Mouse (Mus musculus) right cerebral cortex, postnatal 4 days (tissue): ENCODE data around the gene Odf2.

Experiments used
- DNase-seq: peaks from one replicate; pipeline ENCODE4 v3.0.0-alpha.2; 2022

Odf2 gene

GRCm38 (mm10) chr2:29889066-29889944 is at the start of gene Odf2:
Gene Odf2, plus strand, starts transcription at chr2:29889221.
- peak; percentile 100 for DNase-seq

GRCm38 (mm10) chr2:29839460-29839859 is 49.6 kb upstream of the Odf2 start:
- no peak for DNase-seq

- DNase-seq = no peak
Measured at GRCm38 (mm10) chr2:29843231-29844105, 45.6 kb upstream of the Odf2 start.

- DNase-seq = no peak
Measured at GRCm38 (mm10) chr2:29844115-29844514, 44.9 kb upstream of the Odf2 start.

- DNase-seq = no peak
Measured at GRCm38 (mm10) chr2:29844661-29845060, 44.4 kb upstream of the Odf2 start.

- DNase-seq = no peak
Measured at GRCm38 (mm10) chr2:29845636-29846035, 43.4 kb upstream of the Odf2 start.

GRCm38 (mm10) chr2:29846061-29846853 is 42.8 kb upstream of the Odf2 start:
- DNase-seq = peak; percentile 18

- DNase-seq = no peak
Measured at GRCm38 (mm10) chr2:29846911-29847310, 42.1 kb upstream of the Odf2 start.

GRCm38 (mm10) chr2:29849041-29849440 is 40.0 kb upstream of the Odf2 start:
- DNase-seq = no peak

- no peak for DNase-seq
Measured at GRCm38 (mm10) chr2:29849841-29850480, 39.1 kb upstream of the Odf2 start.

GRCm38 (mm10) chr2:29852957-29853485 is 36.0 kb upstream of the Odf2 start:
- no peak for DNase-seq

- no peak for DNase-seq
Measured at GRCm38 (mm10) chr2:29853736-29854135, 35.3 kb upstream of the Odf2 start.

GRCm38 (mm10) chr2:29855585-29856210 is 33.3 kb upstream of the Odf2 start:
- DNase-seq = no peak

- no peak for DNase-seq
Measured at GRCm38 (mm10) chr2:29856451-29857260, 32.4 kb upstream of the Odf2 start.

- no peak for DNase-seq
Measured at GRCm38 (mm10) chr2:29857341-29857740, 31.7 kb upstream of the Odf2 start.

GRCm38 (mm10) chr2:29857967-29858366 is 31.1 kb upstream of the Odf2 start:
- no peak for DNase-seq

- DNase-seq = no peak
Measured at GRCm38 (mm10) chr2:29858748-29859473, 30.1 kb upstream of the Odf2 start.

GRCm38 (mm10) chr2:29865125-29865524 is 23.9 kb upstream of the Odf2 start:
- DNase-seq = no peak

- peak; percentile 85 for DNase-seq
Measured at GRCm38 (mm10) chr2:29868949-29869645, 19.9 kb upstream of the Odf2 start, which contains the start of gene Cercam. Gene Cercam, plus strand, starts transcription at chr2:29869164.
